Mouse (Mus musculus) lung, adult 2 months (tissue): ENCODE measurements around the gene Mboat2.

ENCODE experiments used
- CTCF ChIP-seq: fragments of 200-500 bp; IDR thresholded peaks from 2 replicates; pipeline ENCODE4 v1.5.1; 2011; ENCODE audit warnings: mild to moderate bottlenecking, low read length, control low read depth; ENCODE audit not compliant: insufficient read depth
- POLR2A ChIP-seq: fragments of 200-500 bp; IDR thresholded peaks from 2 replicates; pipeline ENCODE4 v1.6.1; 2011; ENCODE audit warnings: low read depth, mild to moderate bottlenecking, control low read depth, low read length, borderline replicate concordance; ENCODE audit errors: extremely low read depth

DNA sequence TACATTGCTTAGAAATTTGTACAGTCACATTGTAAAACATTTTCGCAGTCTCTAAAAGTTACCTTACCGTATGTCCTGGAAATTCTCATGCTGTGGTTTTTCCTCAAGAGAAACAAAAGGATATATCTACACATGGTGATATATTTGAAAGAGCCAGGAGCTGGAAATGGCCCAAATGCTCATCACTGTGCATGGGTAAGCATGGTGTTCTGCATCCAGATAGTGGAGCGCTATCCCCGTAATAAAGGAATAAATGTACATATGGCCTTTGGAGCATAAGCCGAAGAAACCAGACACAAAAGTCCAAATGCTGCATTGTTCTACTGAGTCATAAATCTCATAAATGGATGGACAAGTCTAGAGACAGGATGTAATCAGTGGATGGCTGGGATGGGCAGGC is 72.1 kb downstream of the Mboat2 start:
- no peak for TF ChIP-seq CTCF
- no peak for TF ChIP-seq POLR2A
